Mouse (Mus musculus) adrenal gland, adult 8-10 months (tissue): ENCODE data around the gene Plekha5. TPM values are rescaled to one million over a fixed set of nuclear protein-coding genes. Genes with fewer than 3 reads are reported as not detected.
"Not testable (repeated sequence)": the region's sequence is repeated elsewhere in the genome, so short reads cannot be mapped to it uniquely, and the experiment has no call there.

ENCODE experiments used
- DNase-seq: peaks from one replicate; pipeline ENCODE4 v3.0.0; 2022
- total RNA-seq, 4 experiments: library from RNA; stranded (reverse); gene quantifications; 2 replicates each; pipeline ENCODE4 v1.2.4; 2022

Gene Plekha5
- total RNA-seq, 4 experiments from 2014 or later: 31.4 to 39.2 (median 34.6) TPM

- no peak for DNase-seq
Measured at GRCm38 (mm10) chr6:140490921-140491537, 67.2 kb downstream of the Plekha5 start.

GRCm38 (mm10) chr6:140492043-140492442 lies 68.2 kb downstream of the Plekha5 start:
- DNase-seq: no peak

GRCm38 (mm10) chr6:140498074-140498473 lies 74.2 kb downstream of the Plekha5 start:
- DNase-seq: no peak

GRCm38 (mm10) chr6:140498958-140499357 lies 75.1 kb downstream of the Plekha5 start:
- DNase-seq: no peak

- not testable (repeated sequence) for DNase-seq
Measured at GRCm38 (mm10) chr6:140500829-140501228, 77.0 kb downstream of the Plekha5 start.

GRCm38 (mm10) chr6:140501841-140502240 lies 78.0 kb downstream of the Plekha5 start:
- no peak for DNase-seq

- no peak for DNase-seq
Measured at GRCm38 (mm10) chr6:140504796-140505195, 80.9 kb downstream of the Plekha5 start.

GRCm38 (mm10) chr6:140507605-140508004 lies 83.8 kb downstream of the Plekha5 start:
- DNase-seq: no peak

- no peak for DNase-seq
Measured at GRCm38 (mm10) chr6:140508475-140509150, 84.8 kb downstream of the Plekha5 start.

- DNase-seq: no peak
Measured at GRCm38 (mm10) chr6:140509151-140509530, 85.3 kb downstream of the Plekha5 start.

- no peak for DNase-seq
Measured at GRCm38 (mm10) chr6:140512016-140512415, 88.2 kb downstream of the Plekha5 start.

- no peak for DNase-seq
Measured at GRCm38 (mm10) chr6:140512427-140512826, 88.6 kb downstream of the Plekha5 start.

- DNase-seq: no peak
Measured at GRCm38 (mm10) chr6:140514205-140515110, 90.6 kb downstream of the Plekha5 start.

- DNase-seq: no peak
Measured at GRCm38 (mm10) chr6:140515550-140515949, 91.7 kb downstream of the Plekha5 start.

GRCm38 (mm10) chr6:140516202-140516601 lies 92.3 kb downstream of the Plekha5 start:
- DNase-seq: no peak

- DNase-seq: no peak
Measured at GRCm38 (mm10) chr6:140517188-140517587, 93.3 kb downstream of the Plekha5 start.

- no peak for DNase-seq
Measured at GRCm38 (mm10) chr6:140519019-140519418, 95.2 kb downstream of the Plekha5 start.

- DNase-seq: no peak
Measured at GRCm38 (mm10) chr6:140519488-140520159, 95.8 kb downstream of the Plekha5 start.

GRCm38 (mm10) chr6:140520961-140521360 lies 97.1 kb downstream of the Plekha5 start:
- DNase-seq: no peak

GRCm38 (mm10) chr6:140521832-140522231 lies 98.0 kb downstream of the Plekha5 start:
- no peak for DNase-seq

- DNase-seq: no peak
Measured at GRCm38 (mm10) chr6:140523600-140523999, 99.7 kb downstream of the Plekha5 start.

- no peak for DNase-seq
Measured at GRCm38 (mm10) chr6:140528414-140528813, 104.6 kb downstream of the Plekha5 start.

GRCm38 (mm10) chr6:140532858-140533257 lies 109.0 kb downstream of the Plekha5 start:
- not testable (repeated sequence) for DNase-seq
